Mouse (Mus musculus) limb, embryonic 13.5 days (tissue): ENCODE data around the gene 1700029H14Rik. TPM values are rescaled to one million over a fixed set of nuclear protein-coding genes. Genes with fewer than 3 reads are reported as not detected.

Experiments used
- ATAC-seq: fragments of 200-750 bp; cut with Nextera tagmentation; 2 replicates; pipeline ENCODE4 v1.8.0; 2017; ENCODE audit warnings: low read depth, moderate number of reproducible peaks, moderate TSS enrichment; ENCODE audit not compliant: low FRiP score
- H3K27ac ChIP-seq: fragments of 300-500 bp; sonication (generic); 2 replicates; pipeline ENCODE4 v1.5.1; 2015; ENCODE audit warnings: inconsistent platforms, mild to moderate bottlenecking, moderate library complexity
- H3K27me3 ChIP-seq: fragments of 300-500 bp; sonication (generic); 2 replicates; pipeline ENCODE4 v1.6.1; 2015; ENCODE audit warnings: mild to moderate bottlenecking, inconsistent platforms
- H3K36me3 ChIP-seq: fragments of 300-500 bp; sonication (generic); 2 replicates; pipeline ENCODE4 v1.6.1; 2015; ENCODE audit warnings: inconsistent platforms, mild to moderate bottlenecking, moderate library complexity
- H3K4me1 ChIP-seq: fragments of 300-500 bp; sonication (generic); 2 replicates; pipeline ENCODE4 v1.6.1; 2015; ENCODE audit warnings: inconsistent platforms
- H3K4me2 ChIP-seq: fragments of 300-500 bp; sonication (generic); replicated peaks from 2 replicates; pipeline ENCODE4 v1.6.1; 2015; ENCODE audit warnings: inconsistent platforms, mild to moderate bottlenecking, moderate library complexity
- H3K4me3 ChIP-seq: fragments of 300-500 bp; sonication (generic); 2 replicates; pipeline ENCODE4 v1.5.1; 2015; ENCODE audit warnings: moderate library complexity, mild to moderate bottlenecking, inconsistent platforms
- H3K9ac ChIP-seq: fragments of 300-500 bp; sonication (generic); 2 replicates; pipeline ENCODE4 v1.6.1; 2015; ENCODE audit warnings: mild to moderate bottlenecking, inconsistent platforms
- H3K9me3 ChIP-seq: fragments of 300-500 bp; sonication (generic); 2 replicates; pipeline ENCODE4 v1.6.1; 2016; ENCODE audit warnings: inconsistent platforms
- WGBS: fragments of 180-500 bp; shearing (Covaris S2); methylation state at CpG from one replicate; pipeline ENCODE4 v1.1.7; 2015; 5-methylcytosine and 5-hydroxymethylcytosine counted together
- polyA plus RNA-seq: library from polyadenylated mRNA; unstranded; fragments of >200 nt; fragmentation: Nextera tagmentation; extraction: Ambion mirVana; gene quantifications from 2 replicates; pipeline ENCODE4 v1.2.1, GENCODE M21; 2015

Gene 1700029H14Rik
- polyA plus RNA-seq, 1 experiment from 2014 or later = not detected

DNA sequence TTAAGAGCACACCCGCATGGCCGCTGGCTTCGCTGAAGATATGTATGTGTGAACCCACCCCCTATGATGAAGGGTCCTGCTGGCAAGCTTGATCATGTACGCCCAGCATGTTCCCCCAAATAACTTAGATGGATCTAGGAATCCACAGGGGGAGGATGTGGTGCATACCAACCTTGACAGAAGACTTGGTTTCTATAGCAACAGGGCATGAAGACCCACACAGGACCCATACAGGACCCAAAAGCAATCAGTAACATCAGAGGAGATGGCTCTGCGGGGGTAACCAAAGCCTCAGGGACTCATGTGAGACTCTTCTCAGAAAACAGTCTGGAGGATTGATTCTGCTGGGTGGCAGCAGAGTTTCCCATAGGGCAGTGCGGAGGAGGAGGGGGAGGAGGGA, 29.0 kb upstream of the 1700029H14Rik start:
- Histone ChIP-seq H3K4me2 (no peak overlapping the region), H3K9me3 (no peaks in the 10 kb centered on the region), H3K27ac (no peak overlapping the region), H3K4me1 (no peaks in the 10 kb centered on the region), H3K4me3 (no peak overlapping the region), H3K9ac (no peak overlapping the region), H3K27me3 (no peaks in the 10 kb centered on the region), H3K36me3 (peaks cover 10% of the 10 kb centered on the region)
- 76% methylated on average over 6 of the region's 6 CpGs for WGBS
- no peak for ATAC-seq

DNA sequence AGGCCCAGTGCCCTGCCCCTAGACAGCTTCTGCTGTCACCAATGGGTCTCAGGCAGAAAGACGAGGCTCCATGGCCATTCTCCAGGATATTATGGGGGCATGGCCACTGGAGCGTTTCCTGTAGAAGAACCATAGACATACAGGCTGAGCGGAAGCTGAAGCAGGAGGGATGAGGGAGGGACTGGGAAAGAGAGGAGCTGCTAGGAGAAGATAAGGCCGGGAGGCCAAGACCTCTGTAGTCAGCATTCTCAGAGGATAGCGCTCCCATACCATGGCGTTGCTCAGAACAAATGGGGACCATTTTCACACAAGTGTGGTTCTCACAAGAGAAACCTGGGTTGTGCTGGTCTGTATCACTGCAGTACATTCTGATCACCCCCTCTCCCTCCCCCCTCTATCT, 26.8 kb upstream of the 1700029H14Rik start:
- no peak overlapping the region for H3K4me3 ChIP-seq
- H3K27ac ChIP-seq = no peak overlapping the region
- no peaks in the 10 kb centered on the region for H3K9me3 ChIP-seq
- 77% methylated on average over 6 of the region's 6 CpGs for WGBS
- H3K36me3 ChIP-seq = peaks cover 26% of the 10 kb centered on the region
- H3K4me1 ChIP-seq = no peaks in the 10 kb centered on the region
- no peak overlapping the region for H3K4me2 ChIP-seq
- ATAC-seq = no peak
- H3K27me3 ChIP-seq = no peaks in the 10 kb centered on the region
- no peak overlapping the region for H3K9ac ChIP-seq

DNA sequence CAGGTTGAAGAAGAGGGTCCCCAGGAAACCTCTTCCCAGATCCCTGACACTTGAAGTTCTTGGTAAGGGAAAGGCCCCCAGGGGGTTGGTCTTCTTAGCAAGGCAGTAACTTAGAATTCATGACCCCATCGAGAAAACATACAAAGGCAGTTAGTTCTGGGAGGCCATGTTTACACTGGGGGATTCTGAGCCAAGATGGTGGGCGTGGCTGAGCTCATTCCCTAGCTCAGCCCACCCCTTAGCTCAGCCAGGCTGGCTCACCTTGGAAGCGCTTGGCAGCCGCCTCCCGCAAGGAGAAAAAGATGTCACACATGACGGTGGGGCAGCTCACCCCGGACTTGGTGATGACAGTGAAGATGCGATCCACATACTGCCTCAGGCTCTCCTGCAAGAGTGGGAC, 22.4 kb upstream of the 1700029H14Rik start:
- no peak overlapping the region for H3K4me2 ChIP-seq
- H3K4me1 ChIP-seq = no peaks in the 10 kb centered on the region
- H3K4me3 ChIP-seq = no peak overlapping the region
- peaks cover 63% of the 10 kb centered on the region for H3K36me3 ChIP-seq
- no peaks in the 10 kb centered on the region for H3K27me3 ChIP-seq
- ATAC-seq = no peak
- no peak overlapping the region for H3K27ac ChIP-seq
- H3K9me3 ChIP-seq = no peaks in the 10 kb centered on the region
- 87% methylated on average over 8 of the region's 8 CpGs for WGBS
- no peak overlapping the region for H3K9ac ChIP-seq

DNA sequence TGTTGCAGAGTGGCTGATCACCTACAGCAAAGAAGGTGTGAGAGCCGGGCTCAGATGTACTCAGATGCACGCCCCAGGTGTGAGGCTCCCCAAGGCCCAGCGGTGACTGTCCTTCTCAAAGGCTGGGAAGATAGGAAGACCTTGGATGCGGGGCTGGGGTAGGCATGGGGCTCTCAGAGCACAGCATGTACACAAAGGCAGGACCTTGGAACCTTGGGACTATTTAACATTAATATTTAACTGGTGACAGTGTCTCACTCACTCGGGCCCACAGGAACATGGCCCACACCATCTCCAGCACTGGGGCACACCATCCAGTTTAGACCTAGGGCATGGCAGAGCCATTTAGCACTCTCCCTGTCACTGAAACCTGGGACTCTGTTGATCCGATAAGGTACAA, 15.6 kb upstream of the 1700029H14Rik start:
- Histone ChIP-seq H3K36me3 (peaks cover 73% of the 10 kb centered on the region), H3K9me3 (no peaks in the 10 kb centered on the region), H3K4me2 (no peak overlapping the region), H3K4me3 (no peak overlapping the region), H3K9ac (no peak overlapping the region), H3K4me1 (no peaks in the 10 kb centered on the region), H3K27me3 (no peaks in the 10 kb centered on the region), H3K27ac (no peak overlapping the region)
- no peak for ATAC-seq
- WGBS = 93% methylated on average over 6 of the region's 6 CpGs

- Histone ChIP-seq H3K4me3 (no peak overlapping the region), H3K9me3 (no peaks in the 10 kb centered on the region), H3K36me3 (peaks cover 29% of the 10 kb centered on the region), H3K27me3 (no peaks in the 10 kb centered on the region), H3K9ac (no peak overlapping the region), H3K27ac (no peak overlapping the region), H3K4me2 (no peak overlapping the region), H3K4me1 (peaks cover 16% of the 10 kb centered on the region)
- no peak for ATAC-seq
- 85% methylated on average over 11 of the region's 11 CpGs for WGBS
Measured at GRCm38 (mm10) chr8:13571999-13572398, 9.7 kb upstream of the 1700029H14Rik start.

- no peak for ATAC-seq
- Histone ChIP-seq H3K27ac (no peak overlapping the region), H3K27me3 (no peaks in the 10 kb centered on the region), H3K4me2 (no peak overlapping the region), H3K4me1 (no peaks in the 10 kb centered on the region), H3K9ac (no peak overlapping the region), H3K4me3 (no peak overlapping the region), H3K36me3 (no peaks in the 10 kb centered on the region), H3K9me3 (no peaks in the 10 kb centered on the region)
- 46% methylated on average over 2 of the region's 2 CpGs for WGBS
Measured at GRCm38 (mm10) chr8:13557526-13557925, 4.7 kb downstream of the 1700029H14Rik start.

DNA sequence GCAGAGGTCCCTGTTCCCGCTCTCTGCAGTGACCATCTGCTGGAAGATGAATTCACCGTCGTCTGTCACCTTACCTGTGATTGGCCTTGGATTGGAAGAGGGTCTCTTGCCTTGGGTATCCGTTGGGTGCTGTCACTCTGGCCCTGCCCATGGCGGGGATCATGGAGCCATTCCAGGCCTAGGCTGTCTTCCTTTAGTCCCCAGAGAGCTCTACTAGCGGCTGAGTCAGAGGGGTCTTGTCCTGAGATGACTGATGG, 10.8 kb downstream of the 1700029H14Rik start:
- Histone ChIP-seq H3K9ac (no peak overlapping the region), H3K36me3 (no peaks in the 10 kb centered on the region), H3K27me3 (0 out of 2 replicates have a peak, but pooled peaks cover 3% of the 10 kb centered on the region), H3K4me3 (no peak overlapping the region), H3K9me3 (no peaks in the 10 kb centered on the region), H3K4me1 (peaks cover 5% of the 10 kb centered on the region; the same call in 1 of the 2 replicates), H3K4me2 (no peak overlapping the region), H3K27ac (no peak overlapping the region)
- ATAC-seq = no peak
- 91% methylated on average over 6 of the region's 6 CpGs for WGBS

- peak; percentile 86 for ATAC-seq
- H3K36me3 ChIP-seq = no peaks in the 10 kb centered on the region
- H3K9me3 ChIP-seq = no peaks in the 10 kb centered on the region
- H3K9ac ChIP-seq = no peak overlapping the region
- WGBS = 54% methylated on average over 9 of the region's 9 CpGs
- no peak overlapping the region for H3K27ac ChIP-seq
- H3K4me3 ChIP-seq = no peak overlapping the region
- 0 out of 2 replicates have a peak, but pooled peaks cover 3% of the 10 kb centered on the region for H3K27me3 ChIP-seq
- peaks cover 5% of the 10 kb centered on the region; the same call in 1 of the 2 replicates for H3K4me1 ChIP-seq
- H3K4me2 ChIP-seq = no peak overlapping the region
Measured at GRCm38 (mm10) chr8:13550718-13551573, 11.3 kb downstream of the 1700029H14Rik start.

- peak; percentile 68 for ATAC-seq
- Histone ChIP-seq H3K4me1 (peaks cover 5% of the 10 kb centered on the region; the same call in 1 of the 2 replicates), H3K9me3 (peaks cover 6% of the 10 kb centered on the region; the same call in 1 of the 2 replicates), H3K9ac (no peak overlapping the region), H3K4me2 (peak overlapping the region; percentile 12; the same call in 1 of the 2 replicates), H3K27me3 (0 out of 2 replicates have a peak, but pooled peaks cover 3% of the 10 kb centered on the region), H3K27ac (peak overlapping the region; percentile 11), H3K4me3 (no peak overlapping the region), H3K36me3 (no peaks in the 10 kb centered on the region)
- WGBS = 38% methylated on average over 9 of the region's 9 CpGs
Measured at GRCm38 (mm10) chr8:13548831-13549230, 13.4 kb downstream of the 1700029H14Rik start.

DNA sequence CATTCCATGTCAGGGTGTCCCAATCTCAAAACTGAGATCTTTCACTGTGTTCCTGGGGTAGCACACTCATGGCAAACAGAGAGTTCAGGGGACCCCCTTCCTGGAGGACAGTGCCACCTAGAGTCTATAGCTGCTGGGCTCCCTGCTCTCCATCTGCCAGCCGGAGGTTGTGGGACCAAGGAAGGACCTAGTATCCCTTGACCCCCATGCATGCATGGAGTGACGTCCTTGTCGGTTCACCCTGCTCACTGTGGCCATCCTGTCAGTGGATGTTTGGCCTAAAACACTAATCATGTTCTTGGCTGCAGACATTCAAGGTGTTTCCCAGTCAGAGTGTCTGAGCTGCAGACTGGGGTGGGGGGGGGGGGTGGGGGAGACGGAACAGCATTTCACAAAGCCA, 14.0 kb downstream of the 1700029H14Rik start:
- Histone ChIP-seq H3K27ac (no peak overlapping the region), H3K27me3 (0 out of 2 replicates have a peak, but pooled peaks cover 3% of the 10 kb centered on the region), H3K4me3 (no peak overlapping the region), H3K4me1 (peaks cover 5% of the 10 kb centered on the region; the same call in 1 of the 2 replicates), H3K9ac (no peak overlapping the region), H3K9me3 (peaks cover 6% of the 10 kb centered on the region), H3K4me2 (no peak overlapping the region), H3K36me3 (no peaks in the 10 kb centered on the region)
- no peak for ATAC-seq
- 38% methylated on average over 4 of the region's 4 CpGs for WGBS

DNA sequence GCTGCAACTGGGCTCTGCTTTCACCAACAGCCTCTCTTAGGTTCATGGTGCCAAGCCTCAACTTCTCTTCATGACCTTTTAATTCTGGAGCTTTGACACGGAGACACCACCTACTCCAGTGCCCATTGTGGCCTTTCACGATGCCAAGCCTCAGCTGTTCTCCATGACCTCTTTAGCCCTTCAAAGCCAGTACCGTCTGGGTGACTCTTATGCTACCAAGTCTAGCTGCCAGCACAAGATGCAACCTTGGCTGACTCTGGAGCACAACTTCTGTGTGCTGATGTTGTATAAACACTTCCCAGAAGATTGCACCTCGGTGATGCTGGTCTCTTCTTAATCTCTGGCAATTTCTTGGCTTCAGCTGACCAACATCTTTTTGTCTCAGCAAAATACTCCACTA, 15.8 kb downstream of the 1700029H14Rik start:
- Histone ChIP-seq H3K4me3 (no peak overlapping the region), H3K4me1 (peaks cover 5% of the 10 kb centered on the region; the same call in 1 of the 2 replicates), H3K4me2 (no peak overlapping the region), H3K36me3 (no peaks in the 10 kb centered on the region), H3K27me3 (0 out of 2 replicates have a peak, but pooled peaks cover 3% of the 10 kb centered on the region), H3K9ac (no peak overlapping the region), H3K9me3 (peaks cover 6% of the 10 kb centered on the region), H3K27ac (no peak overlapping the region)
- no peak for ATAC-seq
- 85% methylated on average over 4 of the region's 4 CpGs for WGBS

DNA sequence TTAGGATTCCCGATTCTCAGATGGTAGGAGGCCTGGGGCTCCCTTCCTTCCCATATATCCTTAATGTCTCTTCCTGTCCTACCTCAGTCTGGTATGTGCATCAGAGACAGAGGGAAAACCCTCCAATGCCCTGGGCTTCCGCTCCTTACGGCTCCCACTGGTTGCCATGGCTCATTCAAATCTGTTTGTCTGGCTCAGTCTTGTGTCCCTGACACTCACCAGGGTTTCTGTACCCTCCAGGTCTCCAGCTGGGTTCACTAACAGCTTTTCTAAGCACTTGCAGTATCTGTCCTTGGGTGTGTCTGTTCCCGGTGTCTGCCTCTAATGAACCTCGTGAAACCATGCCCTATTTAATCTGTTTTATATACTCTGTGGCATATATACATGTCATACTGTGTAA, 20.7 kb downstream of the 1700029H14Rik start:
- Histone ChIP-seq H3K4me3 (no peak overlapping the region), H3K27me3 (no peaks in the 10 kb centered on the region), H3K4me2 (no peak overlapping the region), H3K27ac (no peak overlapping the region), H3K9me3 (peaks cover 8% of the 10 kb centered on the region), H3K4me1 (0 out of 2 replicates have a peak, but pooled peaks cover 5% of the 10 kb centered on the region), H3K9ac (no peak overlapping the region), H3K36me3 (no peaks in the 10 kb centered on the region)
- no peak for ATAC-seq
- 65% methylated on average over 5 of the region's 5 CpGs for WGBS
